Mouse (Mus musculus): ENCODE data around the gene Ttc21a.

DNA sequence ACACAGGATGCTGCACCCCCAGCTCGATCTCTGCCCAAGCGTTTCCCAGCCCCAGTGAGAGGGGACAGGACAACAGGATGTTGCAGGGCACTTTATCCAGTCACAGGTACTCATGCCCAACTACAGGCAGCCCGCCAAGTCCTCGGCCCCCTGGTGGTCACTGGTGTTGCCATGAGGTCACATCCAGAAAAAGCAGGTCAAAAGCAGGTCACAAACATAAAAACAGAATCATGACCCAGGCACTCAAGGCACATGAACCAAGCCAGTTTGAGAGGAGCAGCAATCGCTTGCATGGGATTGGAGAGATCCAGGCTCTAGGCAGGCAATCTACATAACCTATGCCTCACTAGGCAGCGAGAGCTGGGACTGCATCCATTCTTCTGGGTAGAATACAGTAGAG, 32.8 kb downstream of the Ttc21a start:
- TF ChIP-seq CTCF (IDR thresholded peaks at IDR 0.05), result peak; percentile 75
- no peak for TF ChIP-seq EP300 (IDR thresholded peaks at IDR 0.05)
